Mouse (Mus musculus) brain, embryonic 14.5 days (tissue): ENCODE results near the gene Fes. TPM values are rescaled to one million over a fixed set of nuclear protein-coding genes. Genes with fewer than 3 reads are reported as not detected.

Experiments used
- DNase-seq: peaks from one replicate; pipeline ENCODE4 v3.0.0-alpha.2; 2011; ENCODE audit warnings: low read depth
- CTCF ChIP-seq: fragments of 200-500 bp; IDR thresholded peaks from 2 replicates; pipeline ENCODE4 v1.5.1; 2012; ENCODE audit warnings: inconsistent platforms, mild to moderate bottlenecking, moderate library complexity, borderline replicate concordance; ENCODE audit not compliant: insufficient read depth, insufficient read length; ENCODE audit errors: extremely low read depth
- POLR2A ChIP-seq: fragments of 200-500 bp; IDR thresholded peaks from 2 replicates; pipeline ENCODE4 v1.6.1; 2012; ENCODE audit warnings: mild to moderate bottlenecking, inconsistent platforms, borderline replicate concordance; ENCODE audit not compliant: poor library complexity, insufficient read depth, insufficient read length, severe bottlenecking; ENCODE audit errors: extremely low read depth
- polyA plus RNA-seq: library from polyadenylated mRNA; depleted of rRNA; stranded (reverse); fragments of >200 nt; gene quantifications from 2 replicates; pipeline ENCODE4 v1.2.3, GENCODE M21; 2012

Fes gene
- polyA plus RNA-seq, 1 experiment = 7.1 TPM

GRCm38 (mm10) chr7:80386235-80386930 is 1.4 kb downstream of the Fes start:
- DNase-seq = peak; percentile 92
- no peak for TF ChIP-seq POLR2A
- peak; percentile 97 for TF ChIP-seq CTCF

GRCm38 (mm10) chr7:80382919-80383318 is 4.8 kb downstream of the Fes start:
- TF ChIP-seq CTCF = no peak
- TF ChIP-seq POLR2A = no peak
- DNase-seq = no peak

GRCm38 (mm10) chr7:80379531-80379930 is 8.2 kb downstream of the Fes start:
- no peak for DNase-seq
- TF ChIP-seq CTCF (peak; percentile 50), POLR2A (no peak)

- DNase-seq = peak; percentile 50
- no peak for TF ChIP-seq POLR2A
- peak; percentile 80; the same call in 1 of the 2 replicates for TF ChIP-seq CTCF
Measured at GRCm38 (mm10) chr7:80377471-80377870, 10.3 kb downstream of the Fes start.

GRCm38 (mm10) chr7:80376192-80376591 is 11.6 kb downstream of the Fes start:
- DNase-seq = peak; percentile 45
- TF ChIP-seq POLR2A (no peak), CTCF (no peak)

- no peak for DNase-seq
- no peak for TF ChIP-seq CTCF
- TF ChIP-seq POLR2A = no peak
Measured at GRCm38 (mm10) chr7:80375376-80376039, 12.2 kb downstream of the Fes start.

- DNase-seq = no peak
- no peak for TF ChIP-seq CTCF
- no peak for TF ChIP-seq POLR2A
Measured at GRCm38 (mm10) chr7:80374733-80375132, 13.0 kb downstream of the Fes start.

- TF ChIP-seq CTCF = no peak
- TF ChIP-seq POLR2A = no peak
- DNase-seq = no peak
Measured at GRCm38 (mm10) chr7:80374280-80374679, 13.5 kb downstream of the Fes start.

- DNase-seq = peak; percentile 60
- TF ChIP-seq CTCF (no peak), POLR2A (no peak)
Measured at GRCm38 (mm10) chr7:80373850-80374249, 13.9 kb downstream of the Fes start.

- DNase-seq = no peak
- no peak for TF ChIP-seq POLR2A
- no peak for TF ChIP-seq CTCF
Measured at GRCm38 (mm10) chr7:80373352-80373751, 14.4 kb downstream of the Fes start.

- TF ChIP-seq CTCF (no peak), POLR2A (no peak)
- no peak for DNase-seq
Measured at GRCm38 (mm10) chr7:80372667-80373066, 15.1 kb downstream of the Fes start.

- no peak for DNase-seq
Measured at GRCm38 (mm10) chr7:80372166-80372565, 15.6 kb downstream of the Fes start.

GRCm38 (mm10) chr7:80371041-80371751 is 16.6 kb downstream of the Fes start, which contains the start of gene Man2a2:
TSS of gene Man2a2 (minus strand) at chr7:80371375.
- peak; percentile 86 for DNase-seq
- TF ChIP-seq POLR2A (peak; percentile 79), CTCF (peak; percentile 72)

More at GRCm38 (mm10) chr7:80372166-80372565, 15.6 kb downstream of the Fes start:
- TF ChIP-seq POLR2A (no peak), CTCF (no peak)
